Mouse (Mus musculus) cerebellum, adult 2 months (tissue): ENCODE measurements around the gene Dnajc21.

Source experiments
- CTCF ChIP-seq: fragments of 200-500 bp; IDR thresholded peaks from 2 replicates; pipeline ENCODE4 v1.5.1; 2011; ENCODE audit warnings: low read depth, mild to moderate bottlenecking, control low read depth, low read length, moderate library complexity, borderline replicate concordance; ENCODE audit not compliant: insufficient read depth
- POLR2A ChIP-seq: fragments of 200-500 bp; IDR thresholded peaks from 2 replicates; pipeline ENCODE4 v1.6.1; 2011; ENCODE audit warnings: low read length, control low read depth, borderline replicate concordance; ENCODE audit not compliant: insufficient read depth

DNA sequence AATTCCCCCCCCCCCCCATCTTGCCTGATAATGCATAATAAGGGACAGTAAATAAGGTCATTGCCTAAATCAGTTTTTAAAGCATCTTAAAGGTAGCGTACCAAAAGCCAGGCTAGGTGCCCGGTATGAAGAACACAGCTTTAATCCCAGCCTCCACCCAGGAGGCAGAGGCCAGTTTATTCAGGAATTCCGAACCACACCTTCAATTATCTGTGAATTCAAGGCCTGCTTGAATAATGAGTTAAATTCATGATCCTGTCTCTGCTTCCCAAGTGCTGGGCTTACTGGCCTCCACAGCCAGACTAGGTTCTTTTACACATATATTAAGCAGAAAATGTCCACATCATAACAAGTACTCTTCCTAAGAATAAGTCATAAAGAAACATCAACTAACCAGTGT lies 625 bp upstream of the Dnajc21 start:
- TF ChIP-seq POLR2A (no peak), CTCF (no peak)
